Mouse (Mus musculus) right cerebral cortex, adult 2 months (tissue): ENCODE data around the gene Pip5k1b.

Experiments
- DNase-seq, 2 experiments: peaks; one replicate each; pipeline ENCODE4 v3.0.0; 2021 to 2022; ENCODE audit warnings: low spot score in 2 of 2

The Pip5k1b gene

DNA sequence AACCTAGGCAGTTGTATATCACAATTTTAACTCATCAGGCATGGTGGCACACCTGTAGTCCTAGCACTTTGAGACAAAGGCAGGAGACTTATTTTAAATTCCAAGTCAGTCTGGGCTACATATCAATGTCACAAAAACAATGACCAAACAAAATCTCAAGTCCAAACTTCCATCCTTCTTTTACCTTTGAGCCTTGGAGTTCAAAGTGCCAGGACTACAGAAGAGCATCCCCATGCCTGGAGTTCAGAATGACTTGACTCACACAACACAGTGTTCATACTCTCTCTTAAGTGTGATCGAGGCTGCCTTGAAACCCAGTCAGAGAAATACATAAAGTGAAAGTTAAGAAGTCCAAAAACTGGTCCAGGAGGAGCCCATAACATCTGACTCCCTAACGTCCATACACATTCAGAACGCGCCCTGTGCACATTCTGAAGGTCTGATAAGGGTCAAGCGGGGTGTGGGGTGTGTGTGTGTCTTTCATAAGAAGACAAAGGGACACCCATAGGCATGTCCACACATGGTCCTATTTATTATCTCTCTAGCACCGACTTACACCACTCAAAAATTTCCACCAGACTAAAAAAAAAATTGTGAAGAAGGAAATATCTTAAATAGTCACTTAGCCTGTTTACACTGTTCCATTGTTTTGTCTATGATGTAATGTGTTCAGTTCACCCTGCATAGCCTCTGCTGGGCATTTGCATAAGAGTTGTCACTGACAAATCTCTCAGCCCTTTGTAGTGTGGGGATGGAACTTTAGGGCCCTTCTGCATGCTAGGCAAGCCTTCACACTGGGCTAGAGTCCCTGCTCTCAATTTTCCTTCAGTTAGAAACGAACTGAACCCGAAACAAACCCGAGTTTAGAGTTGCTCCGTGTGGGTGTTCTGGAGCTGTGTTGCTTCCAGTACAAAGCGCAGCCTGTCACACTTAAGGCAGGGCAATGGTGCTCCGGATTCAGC, 296.0 kb downstream of the Pip5k1b start:
- peak in 1 of 2 experiments; percentile 9 for DNase-seq

DNA sequence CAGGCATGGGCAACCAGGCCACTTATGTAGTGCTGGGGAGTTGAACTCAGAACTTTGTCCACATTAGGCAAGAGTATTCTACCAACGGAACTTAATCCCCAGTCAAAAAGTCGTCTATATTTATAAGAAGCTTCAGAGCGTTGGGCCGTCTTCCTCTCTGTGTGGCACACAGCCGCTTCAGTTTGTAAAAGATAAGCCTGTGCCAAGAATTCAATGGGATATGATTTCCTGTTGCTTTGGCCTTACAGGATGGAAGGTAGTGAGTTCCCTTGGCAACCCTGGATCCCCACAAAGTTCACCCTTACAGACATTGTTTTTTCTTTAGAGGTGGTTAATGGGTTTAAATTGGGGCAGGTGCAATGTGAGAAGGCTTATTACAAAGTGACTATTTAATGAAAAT, 297.3 kb downstream of the Pip5k1b start:
- no peak for DNase-seq

DNA sequence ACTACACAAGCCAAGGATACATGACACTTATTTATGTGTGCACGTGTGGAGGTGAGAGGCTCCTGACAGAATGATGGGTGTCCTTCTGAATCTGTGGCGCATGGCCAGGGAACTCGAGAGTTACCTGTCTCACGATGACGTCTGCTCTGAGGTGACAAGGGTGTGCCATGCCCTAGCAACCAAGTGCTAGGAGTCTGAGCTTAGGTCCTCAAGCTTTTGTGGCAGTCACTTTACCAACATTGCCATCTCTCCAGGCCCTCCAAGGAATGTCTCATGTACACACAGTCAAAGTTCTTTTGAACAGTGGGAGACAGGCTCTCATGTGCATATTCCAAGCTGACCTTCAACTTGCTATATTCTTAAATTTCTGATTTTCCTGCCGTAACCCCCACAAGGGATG, 297.7 kb downstream of the Pip5k1b start:
- no peak for DNase-seq

DNA sequence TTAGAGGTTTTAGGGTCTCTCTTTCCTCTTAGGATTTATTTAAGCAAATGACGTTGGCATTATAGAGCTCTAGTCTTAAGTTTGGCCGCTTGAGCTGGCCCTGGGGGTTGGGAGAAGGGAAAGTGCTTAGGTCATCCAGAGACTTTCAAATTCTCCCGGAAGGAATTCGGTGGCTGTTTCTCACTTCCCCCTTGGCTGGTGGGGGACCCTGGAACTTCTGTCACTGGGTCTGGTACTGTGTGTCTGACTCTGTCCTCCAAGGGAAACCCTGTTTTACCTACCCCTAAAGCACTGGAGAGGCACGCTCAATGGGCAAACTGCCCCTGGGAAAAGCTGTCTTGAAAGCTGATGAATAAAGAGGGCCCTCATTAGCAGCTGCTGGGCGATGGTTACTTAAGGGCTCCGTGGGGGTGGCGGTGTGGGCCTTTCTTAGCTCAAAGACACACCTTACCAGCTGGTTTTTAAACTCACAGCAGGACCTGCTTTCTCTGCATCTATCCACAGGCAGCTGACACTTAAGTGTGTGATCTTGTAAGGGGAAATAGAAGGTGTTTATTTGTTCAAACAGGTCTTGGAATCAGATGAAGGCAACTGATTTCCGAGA, 301.9 kb downstream of the Pip5k1b start:
- DNase-seq, result no peak

DNA sequence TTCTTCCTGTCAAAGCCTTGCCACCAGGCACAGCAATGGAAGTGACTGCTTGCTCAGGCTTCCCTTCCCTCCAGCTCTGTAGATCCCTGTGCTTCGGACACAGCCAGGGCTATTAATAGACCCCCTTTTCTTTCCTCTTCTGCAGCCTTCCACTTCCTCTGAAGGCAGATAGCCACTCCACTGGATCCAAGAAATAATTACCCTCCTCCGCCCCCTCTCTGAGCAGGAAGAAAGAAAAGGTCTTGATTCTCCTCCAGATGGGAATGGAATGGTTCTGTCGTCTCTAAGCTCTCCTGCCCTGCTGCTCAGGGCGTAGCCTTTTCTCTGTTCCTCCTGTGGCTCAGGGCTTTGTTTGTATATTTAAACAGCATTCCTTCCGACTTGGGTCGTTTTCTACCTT, 303.8 kb downstream of the Pip5k1b start:
- DNase-seq, result no peak
